Mouse (Mus musculus): Measurements from ENCODE around the gene Pigl.
A peak's percentile ranks its signal among the peaks of the same experiment; 100 is the strongest.

Pigl gene

DNA sequence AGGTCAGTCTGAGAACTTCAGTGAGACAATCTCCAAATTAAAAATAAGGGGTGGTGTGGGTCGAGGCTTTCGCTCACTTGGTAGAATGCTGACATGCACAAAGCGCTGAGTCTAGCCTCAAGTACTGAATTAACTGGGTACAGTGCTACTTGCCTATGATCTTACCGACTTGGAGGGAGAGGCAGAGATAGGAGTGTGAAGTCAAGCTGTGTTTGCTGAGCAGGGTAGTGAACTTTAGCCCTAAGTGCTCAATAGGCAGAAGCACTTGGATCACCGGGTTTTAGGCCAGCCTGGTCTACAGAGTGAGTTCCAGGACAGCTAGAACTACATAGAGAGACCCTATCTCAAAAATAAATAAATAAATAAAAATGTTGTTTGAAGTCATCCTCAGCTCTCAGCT, 98.9 kb downstream of the Pigl start:
- no peak for DNase-seq (ENCODE audit: inconsistent ontology term)

DNA sequence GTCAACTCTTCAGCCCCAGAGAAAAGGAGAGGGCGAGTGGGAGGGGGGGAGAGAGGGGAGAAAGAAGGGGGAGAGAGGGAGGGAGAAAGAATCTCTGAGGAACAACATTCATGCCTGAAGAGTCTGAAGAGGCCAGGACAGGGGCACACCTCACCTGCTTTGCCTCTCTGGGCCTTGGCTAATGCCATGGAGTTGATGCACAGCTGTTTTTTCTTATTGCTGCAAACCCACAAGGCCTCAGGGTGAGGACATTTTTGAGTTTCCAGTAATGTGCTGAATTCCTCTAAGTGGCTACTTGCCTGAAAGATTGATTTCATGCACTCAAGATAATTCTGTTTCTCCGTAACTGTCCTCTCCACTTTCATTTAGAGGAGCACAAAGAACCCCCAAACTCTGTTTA, 99.9 kb downstream of the Pigl start:
- DNase-seq (ENCODE audit: inconsistent ontology term) = no peak

DNA sequence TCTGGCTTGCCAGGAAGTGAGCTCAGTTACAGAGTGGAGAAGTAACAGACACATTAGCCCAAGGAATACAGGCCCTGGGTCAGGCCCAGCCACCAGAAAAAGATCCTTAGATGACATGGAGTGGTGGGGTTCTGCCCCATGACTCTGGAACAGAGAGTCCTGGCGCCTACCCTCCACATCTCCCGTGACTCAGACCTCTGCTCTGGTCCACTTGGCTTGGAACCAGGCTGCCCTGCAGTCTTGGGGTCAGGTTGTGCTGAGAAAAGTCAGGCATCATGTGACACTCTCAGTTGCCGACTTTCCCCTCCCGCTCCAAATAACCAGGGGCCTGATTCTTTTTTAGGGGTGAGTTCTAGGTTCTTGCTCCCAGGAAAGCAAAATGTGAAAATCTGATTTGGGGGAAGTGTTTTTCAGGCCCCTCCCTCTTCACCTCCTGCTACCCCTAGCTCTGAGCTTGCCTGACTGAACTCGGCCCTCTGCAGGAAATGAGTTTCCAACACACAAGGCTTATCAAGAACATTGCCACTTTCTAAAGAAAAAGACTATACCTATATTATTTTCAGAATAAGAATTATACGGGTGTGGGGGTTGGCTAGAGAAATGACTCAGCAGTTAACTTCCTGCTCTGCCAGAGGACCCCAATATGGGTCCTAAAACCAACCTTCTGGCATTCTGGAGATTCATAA, 100.8 kb downstream of the Pigl start:
- no peak for DNase-seq (ENCODE audit: inconsistent ontology term)

DNA sequence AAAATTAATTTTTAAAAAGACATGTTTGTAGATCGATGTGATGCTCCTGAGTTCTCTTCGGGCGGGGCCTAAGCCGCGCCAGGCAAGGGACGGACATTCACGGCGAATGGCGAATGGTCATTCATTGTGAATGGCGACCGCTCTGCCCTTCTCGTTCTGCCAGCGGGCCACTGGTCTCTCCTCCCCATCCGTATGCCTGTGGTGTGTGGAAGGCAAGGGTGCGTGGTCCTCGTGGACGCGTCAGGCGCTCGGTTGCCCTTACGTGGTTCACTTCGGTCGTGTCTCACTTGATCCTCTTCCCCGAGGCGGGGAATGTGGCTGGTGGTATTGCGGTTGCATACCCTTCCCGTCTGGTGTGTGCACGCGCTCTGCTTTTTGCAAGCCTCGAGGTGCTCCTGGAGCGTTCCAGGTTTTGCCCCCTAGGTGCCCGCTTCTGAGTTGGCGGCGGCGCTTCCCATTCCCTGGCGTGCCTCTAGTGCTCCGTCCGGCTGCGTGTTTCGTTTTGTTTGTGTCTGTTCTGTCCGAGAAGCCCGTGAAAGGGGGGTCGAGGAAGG, 102.3 kb downstream of the Pigl start:
- peak; percentile 33 for DNase-seq (ENCODE audit: inconsistent ontology term)

DNA sequence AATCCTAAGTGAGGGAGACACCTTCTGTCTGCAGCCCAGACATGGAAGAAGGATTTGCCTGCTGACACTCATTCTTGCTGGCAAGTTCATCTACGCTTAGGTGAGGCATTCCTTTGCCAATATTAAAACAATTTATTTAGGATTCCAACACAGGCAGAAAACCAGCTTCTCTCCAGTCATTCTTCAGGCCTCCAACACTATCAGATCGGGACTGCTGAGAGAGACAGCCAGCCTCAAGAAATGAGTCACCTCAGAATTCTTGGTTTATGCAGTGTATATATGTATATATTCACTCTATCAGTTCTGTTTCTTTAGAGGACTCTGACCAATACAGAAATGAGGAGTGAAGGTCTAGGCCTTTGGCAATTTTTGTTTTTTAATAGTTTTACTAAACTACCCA, 105.3 kb downstream of the Pigl start:
- DNase-seq (ENCODE audit: inconsistent ontology term) = no peak
